ENCODE assay signal across 32 mouse cellular contexts in the genomic region with DNA sequence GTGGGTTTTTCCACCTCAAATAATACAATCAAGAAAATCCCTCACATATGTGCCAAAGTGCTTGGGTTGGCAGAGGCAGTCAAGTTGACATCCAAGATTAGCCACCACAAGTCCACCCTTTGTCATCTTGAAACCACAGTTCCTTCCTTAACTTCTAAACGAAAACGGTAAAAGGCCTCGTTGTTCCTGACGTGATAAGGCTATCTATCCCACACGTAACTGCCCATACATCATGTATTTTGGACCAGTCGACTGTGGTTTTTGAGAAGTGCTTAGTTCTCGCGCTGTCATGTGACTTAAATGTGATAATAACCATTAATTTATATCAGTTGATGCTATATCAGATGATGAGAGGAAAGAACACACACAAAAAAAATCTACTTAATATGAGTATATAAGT. TPM values are rescaled to one million over a fixed set of nuclear protein-coding genes. Genes with fewer than 3 reads are reported as not detected.
DNase-seq lines count a peak whose midpoint lies in the region; ATAC-seq and TF ChIP-seq lines count a peak whose summit lies in the region.
"Had no signal": no experiment of that assay in that cellular context is flagged by ENCODE, and none has a peak within 500 bp of the region (broad histone marks: within the 10 kb centered on the region; RNA-seq: fewer than 3 reads in every experiment).

No protein-coding gene starts in this region.

- H3K4me2 ChIP-seq in liver, embryonic 13.5 days: no peak overlapping the region
- H3K4me2 ChIP-seq: embryonic facial prominence, embryonic 15.5 days; heart, embryonic 13.5 days; lung, embryonic 15.5 days had no signal

- TF ChIP-seq CTCF in MEL (IDR thresholded peaks at IDR 0.05 in 2 of 3, conservative IDR thresholded peaks at IDR 0.05 in 1 of 3; ENCODE audit: control insufficient read depth in 1 of 3, insufficient read depth in 1 of 3, low read depth in 2 of 3, low read length in 3 of 3, poor library complexity in 1 of 3, severe bottlenecking in 1 of 3): no peak

- WGBS in liver, embryonic 13.5 days (ENCODE audit: insufficient replicate concordance): 22% methylated on average over 8 of the region's 8 CpGs

- H3K9ac ChIP-seq in MEL (ENCODE audit: control insufficient read depth, low read depth, low read length, poor library complexity, severe bottlenecking): no peak overlapping the region
- no peak overlapping the region for H3K9ac ChIP-seq in liver, embryonic 13.5 days
- H3K9ac ChIP-seq: embryonic facial prominence, embryonic 15.5 days; heart, embryonic 13.5 days; lung, embryonic 15.5 days had no signal

- H3K9me3 ChIP-seq in MEL (replicated peaks; ENCODE audit: insufficient read depth, low read length): no peaks in the 10 kb centered on the region
- H3K9me3 ChIP-seq in liver, embryonic 13.5 days (replicated peaks): no peaks in the 10 kb centered on the region
- H3K9me3 ChIP-seq: embryonic facial prominence, embryonic 15.5 days; heart, embryonic 13.5 days; lung, embryonic 15.5 days had no signal

- peak; percentile 60 to 85 for ATAC-seq in hematopoietic stem cell, adult 5-6 weeks (replicated peaks in 1 of 2; ENCODE audit: insufficient read depth in 1 of 2, low FRiP score in 2 of 2, low TSS enrichment in 1 of 2, low read depth in 1 of 2, poor library complexity in 2 of 2, severe bottlenecking in 2 of 2)
- peak; percentile 75 for ATAC-seq in liver, embryonic 13.5 days (ENCODE audit: low read depth)
- peak; percentile 90 for ATAC-seq in megakaryocyte progenitor cell, adult 5-6 weeks (replicated peaks; ENCODE audit: poor library complexity)
- ATAC-seq: activated CD4-positive, CD25-positive, alpha-beta regulatory T cell, adult 4 months; forebrain, embryonic 14.5 days; hindbrain, postnatal 0 days; intestine, embryonic 16.5 days had no signal

- no peak for TF ChIP-seq RAD21 in MEL (IDR thresholded peaks at IDR 0.05; ENCODE audit: low read depth, low read length)

- TF ChIP-seq EP300 in MEL (IDR thresholded peaks at IDR 0.05; ENCODE audit: low read depth in 1 of 2, low read length in 2 of 2): peak; percentile 95 to 100

- intact Hi-C loops in heart, postnatal 10 days (cut with DNase I): no loop called here

- peak overlapping the region; percentile 64 for H3K27ac ChIP-seq in MEL (ENCODE audit: control insufficient read depth, low read depth, low read length)
- no peak overlapping the region for H3K27ac ChIP-seq in liver, embryonic 13.5 days
- H3K27ac ChIP-seq: embryonic facial prominence, embryonic 15.5 days; gastrocnemius, adult 2 months; heart, adult 2 months; heart, embryonic 13.5 days; hindbrain, postnatal 0 days; kidney, postnatal 0 days; lung, embryonic 15.5 days had no signal

- no peaks in the 10 kb centered on the region for H3K79me2 ChIP-seq in MEL (ENCODE audit: control insufficient read depth, insufficient read depth, low read length, poor library complexity)

- H3K4me3 ChIP-seq in MEL (ENCODE audit: control insufficient read depth in 1 of 2, insufficient read depth in 1 of 2, low read depth in 2 of 2, low read length in 2 of 2): no peak overlapping the region
- no peak overlapping the region for H3K4me3 ChIP-seq in liver, embryonic 13.5 days (replicated peaks)
- H3K4me3 ChIP-seq: embryonic facial prominence, embryonic 15.5 days; gastrocnemius, adult 2 months; heart, adult 2 months; heart, embryonic 13.5 days; lung, embryonic 15.5 days had no signal

- H3K36me3 ChIP-seq in MEL (ENCODE audit: control insufficient read depth in 1 of 2, insufficient read depth in 2 of 2, low read length in 2 of 2): peaks cover 0 to 19% of the 10 kb centered on the region in 2 experiments; a peak in 2 of 4 replicates
- H3K36me3 ChIP-seq in liver, embryonic 13.5 days: no peaks in the 10 kb centered on the region
- H3K36me3 ChIP-seq: embryonic facial prominence, embryonic 15.5 days; G1E; heart, embryonic 13.5 days; lung, embryonic 15.5 days had no signal

- no peak for TF ChIP-seq POLR2A in MEL (IDR thresholded peaks at IDR 0.05; ENCODE audit: control insufficient read depth in 1 of 2, insufficient read depth in 1 of 2, low read depth in 1 of 2, low read length in 2 of 2, poor library complexity in 1 of 2)

- H3K27me3 ChIP-seq in MEL (ENCODE audit: control insufficient read depth in 1 of 2, insufficient read depth in 2 of 2, low read length in 2 of 2): no peaks in the 10 kb centered on the region
- no peaks in the 10 kb centered on the region for H3K27me3 ChIP-seq in liver, embryonic 13.5 days
- H3K27me3 ChIP-seq: embryonic facial prominence, embryonic 15.5 days; lung, embryonic 15.5 days had no signal

- peaks cover 8 to 30% of the 10 kb centered on the region in 2 experiments for H3K4me1 ChIP-seq in MEL (ENCODE audit: control insufficient read depth in 1 of 2, insufficient read depth in 2 of 2, low read length in 2 of 2)
- H3K4me1 ChIP-seq in liver, embryonic 13.5 days (replicated peaks): peaks cover 14% of the 10 kb centered on the region
- H3K4me1 ChIP-seq: embryonic facial prominence, embryonic 15.5 days; heart, embryonic 13.5 days; lung, embryonic 15.5 days had no signal

- DNase-seq in MEL (ENCODE audit: low read depth, low spot score): peak; percentile 86
- DNase-seq in liver, embryonic 13.5 days: peak; percentile 19
- DNase-seq in cerebellum, adult 9-11 months: no peak
- no peak for DNase-seq in c-Kit-positive CD71-positive TER-119-positive erythroid progenitor cells, embryonic 14.5 days (ENCODE audit: low spot score)
- DNase-seq in heart, postnatal 10 days: no peak
- DNase-seq in testis, postnatal 10 days (ENCODE audit: low spot score): no peak
- DNase-seq: adrenal gland, adult 2 months; adrenal gland, postnatal 36 days; B cell, adult 2 months; cerebellum, adult 11 months; cerebellum, postnatal 10 days; gastrocnemius, adult 2 months; gastrocnemius, postnatal 36 days; heart, adult 2 months; heart, postnatal 14 days; kidney, adult 8-10 months; layer of hippocampus, postnatal 36 days; left cerebral cortex, postnatal 4 days; lung, postnatal 36 days; midbrain, embryonic 14.5 days had no signal

TF ChIP-seq in MEL, 35 proteins besides CTCF, POLR2A, EP300 and RAD21 (continues in another document):
- TF ChIP-seq SMC3 (IDR thresholded peaks at IDR 0.05; ENCODE audit: low read depth, low read length) (no peak), TAL1 (IDR thresholded peaks at IDR 0.05; ENCODE audit: low read length) (peak; percentile 83), GABPA (IDR thresholded peaks at IDR 0.05; ENCODE audit: low read depth, low read length) (no peak), USF1 (IDR thresholded peaks at IDR 0.05; ENCODE audit: low read depth, low read length) (peak; percentile 91), MYC (IDR thresholded peaks at IDR 0.05; ENCODE audit: low read depth, low read length) (no peak), ZC3H11A (IDR thresholded peaks at IDR 0.05; ENCODE audit: low read depth, low read length) (no peak), MXI1 (IDR thresholded peaks at IDR 0.05; ENCODE audit: low read depth, low read length) (peak; percentile 40; the same call in 1 of the 2 replicates), KAT2A (conservative IDR thresholded peaks at IDR 0.05; ENCODE audit: low read depth, low read length) (0 out of 2 replicates have a peak, but pooled peaks have one; percentile 18), CHD1 (IDR thresholded peaks at IDR 0.05; ENCODE audit: low read depth, low read length) (no peak), MAFK (IDR thresholded peaks at IDR 0.05; ENCODE audit: borderline replicate concordance, low read depth, low read length) (peak; percentile 74; the same call in 1 of the 2 replicates), TBP (IDR thresholded peaks at IDR 0.05; ENCODE audit: low read depth, low read length) (no peak), MYB (IDR thresholded peaks at IDR 0.05; ENCODE audit: low read depth, low read length) (peak; percentile 96), E2F4 (IDR thresholded peaks at IDR 0.05; ENCODE audit: borderline replicate concordance, low read depth, low read length) (no peak), ETS1 (IDR thresholded peaks at IDR 0.05; ENCODE audit: low read depth, low read length) (peak; percentile 93), POLR2AphosphoS5 (IDR thresholded peaks at IDR 0.05; ENCODE audit: borderline replicate concordance, low read depth, low read length) (no peak), NRF1 (IDR thresholded peaks at IDR 0.05; ENCODE audit: insufficient read depth, low read depth, low read length, poor library complexity, severe bottlenecking) (no peak), USF2 (IDR thresholded peaks at IDR 0.05; ENCODE audit: borderline replicate concordance in 1 of 2, insufficient read depth in 1 of 2, low read depth in 1 of 2, low read length in 2 of 2) (peak in 1 of 2 experiments; percentile 62; a peak in 1 of 4 replicates), BHLHE40 (IDR thresholded peaks at IDR 0.05; ENCODE audit: borderline replicate concordance, low read depth, low read length) (peak; percentile 90), ELF1 (IDR thresholded peaks at IDR 0.05; ENCODE audit: low read depth, low read length) (no peak), MAZ (IDR thresholded peaks at IDR 0.05; ENCODE audit: low read depth, low read length) (no peak), GATA1 (IDR thresholded peaks at IDR 0.05; ENCODE audit: low read depth, low read length) (peak; percentile 97), HCFC1 (IDR thresholded peaks at IDR 0.05; ENCODE audit: low read depth, low read length) (no peak), POLR2AphosphoS2 (IDR thresholded peaks at IDR 0.05; ENCODE audit: low read length) (no peak), TCF12 (IDR thresholded peaks at IDR 0.05; ENCODE audit: low read depth, low read length) (peak; percentile 97), JUND (IDR thresholded peaks at IDR 0.05; ENCODE audit: low read depth, low read length) (no peak), MAX (IDR thresholded peaks at IDR 0.05; ENCODE audit: low read length) (peak; percentile 46; the same call in 1 of the 2 replicates), SIN3A (IDR thresholded peaks at IDR 0.05; ENCODE audit: low read length) (peak; percentile 88), UBTF (IDR thresholded peaks at IDR 0.05; ENCODE audit: borderline replicate concordance, insufficient read depth, low read depth, low read length) (no peak), CHD2 (IDR thresholded peaks at IDR 0.05; ENCODE audit: low read length) (peak; percentile 14; the same call in 1 of the 2 replicates), NELFE (IDR thresholded peaks at IDR 0.05; ENCODE audit: low read depth, low read length) (no peak)

RNA-seq across cellular contexts. Expression of gene Ksr2, which starts 55.8 kb away (rescaled TPM):
- total RNA-seq in MEL (2012; rRNA removed): not detected in 2 replicates
- polyA plus RNA-seq in MEL (2012; ENCODE audit: insufficient read depth in 1 of 2, insufficient read length in 2 of 2, low read depth in 1 of 2, low replicate concordance in 2 of 2, missing spikeins in 1 of 2): not detected
- total RNA-seq in hematopoietic stem cell, adult 5-6 weeks (2017): 0.19 and 0.25 TPM in 2 replicates
- polyA plus RNA-seq in liver, embryonic 13.5 days (2015; fragmentation: Nextera tagmentation; extraction: Ambion mirVana): 0.02 and 0.05 TPM in 2 replicates
- total RNA-seq in megakaryocyte progenitor cell, adult 5-6 weeks (2015): 0.25 and 0.27 TPM in 2 replicates
- total RNA-seq in megakaryocyte progenitor cell, adult 5-6 weeks (2017): 0.03 and 0.17 TPM in 2 replicates
- under 1 TPM; 0.02 to 0.05 TPM for total RNA-seq in heart, postnatal 10 days (2021)
- total RNA-seq: monocyte, adult 5-6 weeks had no signal
- polyA plus RNA-seq: G1E had no signal

Comparison
In these comparisons a context has a peak if more than half of its experiments do, and no peak if none do; other contexts are left out.
1. DNase-seq: peak in MEL (single experiment) and liver, embryonic 13.5 days (single experiment); none in cerebellum, adult 9-11 months (single experiment), c-Kit-positive CD71-positive TER-119-positive erythroid progenitor cells, embryonic 14.5 days (single experiment), heart, postnatal 10 days (0 of 2) and testis, postnatal 10 days (single experiment).
2. Peak in every context shown above with its lines, with median percentiles within 50 percentile points of each other: ATAC-seq.